Mouse (Mus musculus) adipocyte (in vitro differentiated cells): ENCODE data around the gene Prmt7.
"Not testable (repeated sequence)": the region's sequence is repeated elsewhere in the genome, so short reads cannot be mapped to it uniquely, and the experiment has no call there.

ENCODE experiments used
- DNase-seq: peaks from one replicate; pipeline ENCODE4 v3.0.0-alpha.2; 2016; ENCODE audit warnings: low spot score

Prmt7 gene

GRCm38 (mm10) chr8:106210821-106211345 lies at the start of gene Prmt7, which contains the start of gene Slc7a6os:
Gene Prmt7 (plus strand): TSS chr8:106210936.
Gene Slc7a6os (minus strand): TSS chr8:106210935.
- peak; percentile 91 for DNase-seq

GRCm38 (mm10) chr8:106163251-106163650 lies 47.5 kb upstream of the Prmt7 start:
- DNase-seq, result peak; percentile 53

DNA sequence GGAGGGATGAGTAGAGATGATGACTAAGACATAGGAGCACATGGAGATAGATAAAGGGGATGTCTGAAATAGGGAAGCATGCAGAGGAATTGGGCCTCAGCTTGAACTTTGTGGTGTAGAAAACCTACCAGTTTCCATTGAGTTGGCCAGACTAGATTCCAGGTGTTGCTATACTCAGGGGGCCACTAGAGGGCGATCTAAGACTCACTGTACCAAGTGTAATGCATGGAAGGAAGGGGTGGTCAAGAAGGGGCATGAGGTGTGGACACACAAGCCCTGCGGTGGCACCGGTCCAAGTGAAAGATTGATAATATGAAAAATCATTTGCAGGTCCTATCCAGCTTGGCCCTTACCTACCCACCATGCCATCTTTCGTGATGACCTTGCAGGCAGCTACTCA lies 45.3 kb upstream of the Prmt7 start:
- peak; percentile 76 for DNase-seq

GRCm38 (mm10) chr8:106168356-106169016 lies 42.2 kb upstream of the Prmt7 start, which contains the start of gene Slc7a6:
Gene Slc7a6 (plus strand): TSS chr8:106168857.
- peak; percentile 63 for DNase-seq

DNA sequence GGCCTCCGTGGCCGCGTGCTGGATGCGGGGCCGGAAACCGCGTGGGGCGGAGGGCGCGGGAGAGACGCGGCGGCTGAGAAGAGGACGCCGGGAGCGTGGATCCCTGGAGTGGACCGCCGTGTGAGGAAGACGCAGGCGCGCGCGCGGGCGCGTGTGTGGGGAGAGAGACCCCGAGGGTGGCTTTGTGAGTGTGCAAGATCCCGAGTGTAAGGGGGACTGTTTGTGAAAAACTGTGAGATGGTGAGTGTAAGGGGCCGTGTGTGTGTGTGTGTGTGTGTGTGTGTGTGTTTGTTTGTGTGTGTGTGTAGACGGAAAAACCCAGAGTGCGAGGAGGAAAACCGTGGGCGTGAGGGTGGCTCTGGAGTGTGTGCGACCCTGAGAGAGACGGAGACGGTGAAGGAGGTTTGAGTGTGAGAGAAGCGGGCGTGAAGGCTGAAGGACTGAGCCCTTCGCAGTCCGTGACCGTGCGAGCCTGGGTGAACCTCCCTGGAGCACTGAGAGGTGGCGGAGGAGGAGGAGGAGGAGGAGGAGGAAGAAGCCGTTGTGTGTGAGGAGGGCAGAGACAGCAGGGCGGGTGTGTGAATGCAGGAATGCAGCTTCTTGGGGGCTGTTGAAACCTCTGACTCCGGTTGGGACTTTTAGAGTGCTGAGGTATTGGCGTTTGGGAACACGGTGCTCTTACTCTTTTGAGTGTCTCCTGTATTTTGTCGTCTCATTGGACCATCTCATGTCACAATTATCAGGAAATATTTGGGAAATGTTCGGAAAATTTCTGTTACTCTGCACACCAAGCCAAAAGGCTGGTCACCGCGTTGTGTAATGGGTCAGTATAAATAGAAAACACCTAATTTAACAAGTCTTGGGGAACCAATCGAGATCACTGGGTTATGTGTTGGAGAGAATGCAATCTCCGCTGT lies 41.5 kb upstream of the Prmt7 start:
- peak; percentile 73 for DNase-seq

DNA sequence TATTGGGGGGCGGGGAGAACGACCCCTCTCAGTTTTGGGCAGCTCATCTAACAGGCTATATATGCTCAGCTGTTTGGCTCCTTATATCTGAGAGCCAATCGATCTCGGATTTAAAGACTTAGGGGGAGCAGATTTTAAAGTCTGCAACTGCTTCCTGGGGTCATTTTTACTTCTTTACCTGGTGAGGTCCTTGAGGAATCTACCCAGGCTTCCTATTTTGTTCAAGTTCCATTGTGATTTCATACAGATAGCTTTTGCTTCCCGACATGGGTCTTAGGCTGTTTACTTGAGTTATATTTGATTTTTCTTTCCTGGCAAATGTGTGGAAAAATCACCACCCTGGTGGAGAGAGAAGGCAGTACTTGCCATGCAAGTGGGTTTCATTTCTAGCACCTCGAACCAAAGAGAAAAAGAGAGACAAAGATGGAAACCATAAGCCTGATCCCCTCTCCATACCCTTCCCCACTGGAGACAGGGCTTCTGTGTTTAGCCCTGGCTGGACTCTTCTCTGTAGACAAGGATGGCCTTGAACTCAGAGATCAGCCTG lies 40.7 kb upstream of the Prmt7 start:
- DNase-seq, result no peak

- DNase-seq, result no peak
Observed at GRCm38 (mm10) chr8:106173566-106173965, 37.2 kb upstream of the Prmt7 start.

DNA sequence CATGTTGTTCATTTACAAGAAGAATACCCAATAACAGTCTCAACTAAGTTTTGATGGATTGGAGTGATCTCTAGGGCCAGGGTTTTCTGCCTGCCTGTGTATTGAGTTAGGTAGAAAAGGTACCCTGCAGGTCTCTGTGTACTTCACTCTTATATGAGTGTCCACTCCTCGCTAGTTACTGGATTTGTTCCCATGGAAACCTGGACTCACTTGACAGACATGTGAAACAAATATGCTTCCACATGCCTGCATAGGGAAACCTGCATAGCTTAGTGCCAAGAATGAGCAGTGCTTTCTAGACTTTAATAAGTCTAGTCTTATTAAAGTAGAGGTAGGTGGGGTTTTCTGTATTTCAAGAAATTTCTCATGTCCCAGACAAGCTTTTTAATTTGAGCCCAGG lies 33.8 kb upstream of the Prmt7 start:
- no peak for DNase-seq

DNA sequence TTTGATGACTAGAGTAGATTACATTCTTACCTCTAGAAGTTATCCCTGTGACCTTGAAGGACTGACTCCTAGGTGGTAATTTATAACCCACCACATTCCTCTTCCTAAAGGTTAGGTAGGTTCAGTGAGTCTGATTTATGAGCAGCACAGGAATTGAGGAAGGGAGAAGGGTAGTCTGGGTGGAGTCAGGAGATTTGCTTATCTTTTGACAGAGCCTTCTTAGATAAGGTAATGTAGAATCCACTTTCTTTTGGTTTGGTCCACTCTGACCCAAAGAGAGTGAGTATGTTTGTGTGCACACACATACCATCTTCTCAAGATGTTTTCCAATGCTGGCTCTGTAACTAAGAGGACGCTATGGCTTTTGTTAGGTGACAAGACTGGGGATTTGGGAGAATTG lies 33.1 kb upstream of the Prmt7 start:
- no peak for DNase-seq

DNA sequence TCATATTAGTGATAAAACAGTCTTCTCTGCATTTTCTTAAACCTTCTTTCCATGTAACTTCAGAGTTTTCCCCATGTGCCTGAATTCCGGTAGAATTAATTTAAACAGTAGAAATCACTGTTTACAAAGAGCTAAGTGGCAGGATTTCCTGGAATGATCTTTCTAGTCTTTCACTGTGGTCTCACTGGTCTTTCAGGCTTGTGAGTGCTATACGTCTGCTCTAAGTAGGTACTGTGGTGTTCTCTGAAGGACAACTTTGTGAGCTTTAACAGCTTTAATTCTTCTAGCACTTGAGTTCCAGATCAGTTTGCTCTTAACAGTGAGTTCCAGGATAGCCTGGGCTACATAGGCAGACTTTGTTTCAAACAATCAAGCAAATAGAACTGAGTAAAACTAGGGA lies 32.3 kb upstream of the Prmt7 start:
- DNase-seq, result no peak

DNA sequence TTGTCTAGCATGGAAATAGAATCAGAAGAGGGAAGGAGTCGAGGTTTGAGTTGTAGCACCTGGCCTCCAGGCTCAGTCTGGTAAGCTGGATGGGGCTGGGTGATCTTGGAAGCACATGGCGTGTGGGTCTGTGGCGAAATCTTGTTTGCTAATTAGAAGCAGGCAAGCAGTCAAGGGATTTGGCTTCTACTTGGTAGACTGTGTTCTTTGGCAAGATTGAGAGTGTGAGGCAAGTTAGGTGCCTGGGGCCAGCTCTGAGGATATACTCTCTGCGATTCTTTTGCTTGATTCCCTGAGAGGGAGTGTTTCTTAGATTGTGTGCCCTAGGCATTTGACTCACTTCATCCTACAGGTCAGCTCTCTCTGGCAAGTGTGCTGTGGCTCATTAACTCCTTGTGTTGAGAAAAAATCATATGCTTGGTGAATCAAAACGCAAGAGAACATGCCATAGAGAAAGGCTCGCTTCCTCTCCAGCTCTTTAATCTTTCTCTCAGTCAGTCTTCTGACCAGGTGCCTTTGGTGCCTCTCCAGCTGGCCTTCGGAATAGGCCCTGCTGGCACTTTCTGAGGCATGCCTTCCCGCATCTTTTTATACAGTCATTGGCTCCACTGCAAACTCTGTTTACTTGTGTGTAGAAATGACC lies 25.0 kb upstream of the Prmt7 start:
- DNase-seq, result peak; percentile 95

GRCm38 (mm10) chr8:106186394-106186793 lies 24.3 kb upstream of the Prmt7 start:
- no peak for DNase-seq

DNA sequence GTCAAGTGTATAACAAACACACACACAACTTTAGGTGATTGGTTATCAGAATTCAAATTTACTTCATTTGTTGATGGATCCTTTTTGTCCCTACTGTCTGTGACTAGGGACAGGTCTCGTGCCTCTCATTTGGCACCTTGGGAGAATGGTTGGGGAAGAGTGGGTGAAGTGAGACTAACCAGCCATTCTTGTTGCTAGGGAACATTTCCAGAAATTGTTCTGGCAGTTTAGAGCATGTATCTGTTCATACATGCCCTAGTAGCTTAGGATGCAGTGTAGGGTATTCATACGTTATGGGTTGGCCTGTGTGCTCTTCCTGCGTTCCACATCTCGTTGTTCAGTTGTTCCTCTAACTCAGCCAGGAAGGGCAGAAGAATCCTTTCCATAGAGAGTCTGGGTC lies 21.6 kb upstream of the Prmt7 start:
- DNase-seq, result no peak

GRCm38 (mm10) chr8:106191639-106192038 lies 19.1 kb upstream of the Prmt7 start:
- no peak for DNase-seq

DNA sequence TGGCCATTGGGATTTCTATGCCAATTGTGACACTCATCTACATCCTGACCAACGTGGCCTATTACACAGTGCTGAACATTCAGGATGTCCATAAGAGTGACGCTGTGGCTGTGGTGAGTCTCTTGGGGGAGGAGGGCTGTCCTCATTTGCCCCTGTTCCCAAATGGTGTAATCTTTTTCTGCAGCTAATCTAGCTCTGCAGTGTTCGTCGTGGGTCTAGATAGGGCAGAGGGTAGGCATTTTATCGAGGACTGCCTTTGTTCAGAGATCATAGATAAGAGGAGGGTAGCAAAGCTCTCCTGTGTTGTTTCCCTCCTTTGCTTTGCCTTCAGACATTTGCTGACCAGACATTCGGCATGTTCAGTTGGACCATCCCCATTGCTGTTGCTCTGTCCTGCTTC lies 17.6 kb upstream of the Prmt7 start:
- DNase-seq, result no peak

DNA sequence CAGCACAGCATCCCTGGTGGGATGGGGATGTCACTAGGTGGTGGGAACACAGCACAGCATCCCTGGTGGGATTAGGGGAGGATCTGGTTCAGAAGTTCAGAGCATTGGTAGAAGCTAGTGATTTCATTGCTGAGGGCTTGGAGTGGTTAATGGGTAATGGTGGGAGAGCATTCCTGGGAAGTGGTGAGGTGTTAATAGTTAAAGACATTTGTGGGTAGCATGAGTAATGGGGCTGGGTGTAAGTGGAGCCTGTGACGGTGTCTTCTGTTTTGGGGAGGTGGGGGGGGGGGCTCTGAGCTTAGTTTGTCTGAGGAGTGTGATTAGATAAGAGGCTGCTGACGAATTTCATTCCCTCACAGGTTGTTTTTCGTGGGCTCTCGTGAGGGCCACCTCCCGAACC lies 16.7 kb upstream of the Prmt7 start:
- no peak for DNase-seq

- DNase-seq, result peak; percentile 67
Observed at GRCm38 (mm10) chr8:106198741-106199140, 12.0 kb upstream of the Prmt7 start.

- not testable (repeated sequence) for DNase-seq
Observed at GRCm38 (mm10) chr8:106199596-106199995, 11.1 kb upstream of the Prmt7 start.

DNA sequence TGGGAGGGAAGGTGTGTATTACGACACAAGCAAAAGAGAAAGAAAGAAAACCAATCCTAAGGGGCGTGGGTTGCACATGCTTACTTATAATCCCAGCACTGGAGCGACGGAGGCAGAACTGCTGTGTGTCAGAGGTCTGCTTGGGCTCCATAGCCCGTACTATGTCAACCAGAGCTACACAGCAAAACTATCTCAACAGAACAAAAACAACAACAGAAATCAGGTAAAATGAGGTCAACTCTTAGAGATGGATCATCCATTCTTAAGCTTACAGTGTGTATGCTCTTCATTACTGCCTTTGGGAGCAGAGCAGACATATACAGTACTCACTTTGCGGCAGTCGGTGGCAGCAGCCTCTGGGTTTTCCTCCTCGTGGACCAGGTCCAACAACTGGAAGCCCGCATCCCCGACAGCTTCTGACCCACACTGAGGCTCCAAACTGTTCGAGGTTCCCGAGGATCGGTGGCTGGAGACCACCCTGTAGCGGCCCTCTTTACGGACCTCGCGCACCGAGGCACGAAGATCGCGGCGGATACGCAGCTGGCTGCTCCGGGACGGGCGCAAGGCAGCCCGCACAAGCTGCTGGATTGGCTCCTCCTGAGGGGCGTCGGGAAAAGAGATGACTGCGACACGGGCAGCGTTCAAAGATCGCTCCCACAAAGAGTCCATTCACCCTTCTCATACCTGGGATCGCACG lies 553 bp upstream of the Prmt7 start:
- DNase-seq, result peak; percentile 68

- no peak for DNase-seq
Observed at GRCm38 (mm10) chr8:106211421-106211820, 685 bp downstream of the Prmt7 start.

DNA sequence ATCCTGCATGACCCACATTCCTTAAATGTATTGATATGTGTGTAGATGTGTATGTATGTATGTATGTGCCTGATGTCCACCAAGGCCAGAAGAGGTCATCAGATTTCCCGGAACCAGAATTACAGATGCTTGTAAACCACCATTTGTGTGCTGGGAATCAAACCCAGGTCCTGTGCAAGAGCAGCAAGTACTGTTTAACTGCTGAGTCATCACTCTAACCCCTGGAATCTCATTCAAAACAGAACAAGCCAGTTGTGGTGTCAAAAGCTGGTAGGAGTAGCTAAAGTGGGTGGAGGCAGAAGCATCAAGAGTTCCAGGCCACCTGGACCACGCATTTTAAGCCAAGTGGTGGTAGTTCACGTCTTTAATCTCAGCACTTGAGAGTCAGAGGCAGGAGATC lies 3.2 kb downstream of the Prmt7 start:
- no peak for DNase-seq

- DNase-seq, result no peak
Observed at GRCm38 (mm10) chr8:106219620-106220019, 8.9 kb downstream of the Prmt7 start.
